Mouse (Mus musculus) midbrain, postnatal 0 days (tissue): ENCODE measurements at regions not wholly inside any gene's neighbourhood (a gene's known extent, or its start where the extent isn't known, plus 50 kb on each side); places are given as distances from the start of the nearest gene placed in this dataset.

Source experiments
- ATAC-seq: fragments of 200-750 bp; cut with Nextera tagmentation; 2 replicates; pipeline ENCODE4 v1.8.0; 2017; ENCODE audit warnings: moderate number of reproducible peaks, mild to moderate bottlenecking, moderate TSS enrichment, moderate library complexity; ENCODE audit not compliant: low FRiP score
- DNase-seq: peaks from one replicate; pipeline ENCODE4 v3.0.0-alpha.2; 2015; ENCODE audit warnings: low spot score
- H3K27ac ChIP-seq: fragments of 300-500 bp; sonication (generic); 2 replicates; pipeline ENCODE4 v1.5.1; 2014; ENCODE audit warnings: low read depth, mild to moderate bottlenecking, low read length, mixed read lengths
- H3K27me3 ChIP-seq: fragments of 300-500 bp; sonication (generic); 2 replicates; pipeline ENCODE4 v1.6.1; 2014; ENCODE audit warnings: low read length, control low read depth, mixed read lengths; ENCODE audit not compliant: insufficient read depth
- H3K36me3 ChIP-seq: fragments of 300-500 bp; sonication (generic); 2 replicates; pipeline ENCODE4 v1.6.1; 2014; ENCODE audit warnings: low read length, control low read depth, mixed read lengths; ENCODE audit not compliant: insufficient read depth
- H3K4me1 ChIP-seq: fragments of 300-500 bp; sonication (generic); 2 replicates; pipeline ENCODE4 v1.6.1; 2014; ENCODE audit warnings: mild to moderate bottlenecking, control low read depth, antibody characterized with exemption, low read length, mixed read lengths; ENCODE audit not compliant: insufficient read depth
- H3K4me2 ChIP-seq: fragments of 300-500 bp; sonication (generic); 2 replicates; pipeline ENCODE4 v1.6.1; 2014; ENCODE audit warnings: low read depth, mild to moderate bottlenecking, low read length, mixed read lengths; ENCODE audit not compliant: poor library complexity, severe bottlenecking
- H3K4me3 ChIP-seq: fragments of 300-500 bp; sonication (generic); 2 replicates; pipeline ENCODE4 v1.5.1; 2014; ENCODE audit warnings: low read depth, mild to moderate bottlenecking, low read length, moderate library complexity
- H3K9ac ChIP-seq: fragments of 300-500 bp; sonication (generic); replicated peaks from 2 replicates; pipeline ENCODE4 v1.6.1; 2014; ENCODE audit warnings: mild to moderate bottlenecking, low read length, moderate library complexity, mixed read lengths; ENCODE audit not compliant: poor library complexity, severe bottlenecking
- H3K9me3 ChIP-seq: fragments of 300-500 bp; sonication (generic); 2 replicates; pipeline ENCODE4 v1.6.1; 2016; ENCODE audit warnings: low read length, control low read depth
- CTCF ChIP-seq: IDR thresholded peaks from 2 replicates; pipeline ENCODE4 v1.5.1; 2016; ENCODE audit warnings: antibody characterized with exemption, mild to moderate bottlenecking
- WGBS: fragments of 180-500 bp; shearing (Covaris S2); extraction: QIAGEN DNeasy Blood & Tissue Kit; methylation state at CpG from one replicate; pipeline ENCODE4 v1.1.7; 2014; 5-methylcytosine and 5-hydroxymethylcytosine counted together

GRCm38 (mm10) chr6:50734701-50735100 is 80.5 kb upstream of the Npvf start:
- no peaks in the 10 kb centered on the region for H3K4me1 ChIP-seq
- no peak for TF ChIP-seq CTCF
- H3K4me2 ChIP-seq: no peak overlapping the region
- H3K27ac ChIP-seq: no peak overlapping the region
- no peaks in the 10 kb centered on the region for H3K36me3 ChIP-seq
- DNase-seq (no peak), ATAC-seq (no peak)
- WGBS: 94% methylated on average over 2 of the region's 2 CpGs
- no peaks in the 10 kb centered on the region for H3K27me3 ChIP-seq
- no peak overlapping the region for H3K9ac ChIP-seq
- no peaks in the 10 kb centered on the region for H3K9me3 ChIP-seq
- no peak overlapping the region for H3K4me3 ChIP-seq

GRCm38 (mm10) chr6:50735825-50736224 is 81.6 kb upstream of the Npvf start:
- ATAC-seq: no peak
- peak; percentile 60 for TF ChIP-seq CTCF
- no peak overlapping the region for H3K27ac ChIP-seq
- H3K9me3 ChIP-seq: no peaks in the 10 kb centered on the region
- H3K4me2 ChIP-seq: no peak overlapping the region
- 30% methylated on average over 2 of the region's 2 CpGs for WGBS
- DNase-seq: peak; percentile 30
- H3K4me1 ChIP-seq: no peaks in the 10 kb centered on the region
- no peak overlapping the region for H3K4me3 ChIP-seq
- H3K27me3 ChIP-seq: no peaks in the 10 kb centered on the region
- no peaks in the 10 kb centered on the region for H3K36me3 ChIP-seq
- no peak overlapping the region for H3K9ac ChIP-seq

- 70% methylated on average over 4 of the region's 4 CpGs for WGBS
- Histone ChIP-seq H3K27ac (no peak overlapping the region), H3K4me1 (no peaks in the 10 kb centered on the region), H3K36me3 (no peaks in the 10 kb centered on the region), H3K4me2 (no peak overlapping the region), H3K9me3 (no peaks in the 10 kb centered on the region), H3K4me3 (no peak overlapping the region), H3K27me3 (no peaks in the 10 kb centered on the region), H3K9ac (no peak overlapping the region)
- peak; percentile 40 for DNase-seq
- no peak for TF ChIP-seq CTCF
- ATAC-seq: no peak
Measured at GRCm38 (mm10) chr6:50742009-50742408, 87.8 kb upstream of the Npvf start.

- H3K27ac ChIP-seq: no peak overlapping the region
- 83% methylated on average over 6 of the region's 6 CpGs for WGBS
- DNase-seq (no peak), ATAC-seq (no peak)
- H3K9me3 ChIP-seq: no peaks in the 10 kb centered on the region
- no peaks in the 10 kb centered on the region for H3K4me1 ChIP-seq
- no peak for TF ChIP-seq CTCF
- H3K27me3 ChIP-seq: no peaks in the 10 kb centered on the region
- no peak overlapping the region for H3K4me3 ChIP-seq
- no peak overlapping the region for H3K9ac ChIP-seq
- no peaks in the 10 kb centered on the region for H3K36me3 ChIP-seq
- H3K4me2 ChIP-seq: no peak overlapping the region
Measured at GRCm38 (mm10) chr6:50744462-50745166, 90.4 kb upstream of the Npvf start.

GRCm38 (mm10) chr6:50753151-50753550 is 98.9 kb upstream of the Npvf start:
- H3K27ac ChIP-seq: no peak overlapping the region
- ATAC-seq: no peak
- TF ChIP-seq CTCF: no peak

GRCm38 (mm10) chr6:50754786-50755185 is 100.5 kb upstream of the Npvf start:
- Histone ChIP-seq H3K9ac (no peak overlapping the region), H3K9me3 (no peaks in the 10 kb centered on the region), H3K27me3 (no peaks in the 10 kb centered on the region), H3K36me3 (no peaks in the 10 kb centered on the region), H3K4me1 (no peaks in the 10 kb centered on the region), H3K27ac (no peak overlapping the region), H3K4me2 (no peak overlapping the region), H3K4me3 (no peak overlapping the region)
- WGBS: 90% methylated on average over 12 of the region's 12 CpGs
- ATAC-seq: no peak
- DNase-seq: no peak
- no peak for TF ChIP-seq CTCF

More at GRCm38 (mm10) chr6:50753151-50753550, 98.9 kb upstream of the Npvf start:
- 84% methylated on average over 7 of the region's 7 CpGs for WGBS
- Histone ChIP-seq H3K36me3 (no peaks in the 10 kb centered on the region), H3K9me3 (no peaks in the 10 kb centered on the region), H3K4me3 (no peak overlapping the region), H3K9ac (no peak overlapping the region), H3K27me3 (no peaks in the 10 kb centered on the region), H3K4me2 (no peak overlapping the region), H3K4me1 (no peaks in the 10 kb centered on the region)
- DNase-seq: no peak
